Mouse (Mus musculus): ENCODE measurements around the gene Piwil4. TPM values are rescaled to one million over a fixed set of nuclear protein-coding genes. Genes with fewer than 3 reads are reported as not detected.

The Piwil4 gene
- total and polyA plus RNA-seq, 3 experiments: 0.04 to 0.11 TPM; not detected in 1

DNA sequence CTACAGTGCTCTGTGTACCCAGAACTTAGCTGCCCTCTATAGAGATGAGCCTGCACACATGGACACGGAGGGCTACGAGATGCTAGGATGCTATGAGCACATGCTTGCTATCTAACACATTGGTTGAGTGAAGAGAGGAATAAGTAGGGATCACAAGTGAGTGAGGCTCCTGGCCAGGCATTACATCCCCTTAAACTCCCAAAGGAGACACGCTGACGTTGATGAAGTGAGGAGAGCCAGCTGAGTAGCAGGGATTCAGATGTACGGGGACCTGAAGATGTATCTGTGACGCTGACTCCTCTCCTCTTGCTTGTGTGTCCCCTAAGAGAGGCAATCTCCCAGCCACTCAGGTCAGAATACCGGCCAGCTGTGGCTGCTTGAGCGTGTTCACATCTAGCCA is 92.7 kb downstream of the Piwil4 start:
- peaks cover 3% of the 10 kb centered on the region for H3K9me3 ChIP-seq (replicated peaks; ENCODE audit: low read length)
- H3K4me2 ChIP-seq (ENCODE audit: insufficient read depth, low read depth, poor library complexity, severe bottlenecking): no peak overlapping the region
- no peak overlapping the region for H3K9ac ChIP-seq (ENCODE audit: insufficient read depth, low read depth)
- TF ChIP-seq UBTF (IDR thresholded peaks at IDR 0.05; ENCODE audit: low read depth, low read length): no peak
- TF ChIP-seq ETS1 (conservative IDR thresholded peaks at IDR 0.05; ENCODE audit: low read depth, low read length): no peak
- TF ChIP-seq MAFK (IDR thresholded peaks at IDR 0.05; ENCODE audit: insufficient replicate concordance, low read length): no peak
- TF ChIP-seq POLR2A (IDR thresholded peaks at IDR 0.05; ENCODE audit: low read depth, low read length): no peak
- no peak for TF ChIP-seq ZMIZ1 (IDR thresholded peaks at IDR 0.05; ENCODE audit: low read depth, low read length)
- TF ChIP-seq TCF12 (IDR thresholded peaks at IDR 0.05; ENCODE audit: low read depth, low read length): no peak
- TF ChIP-seq TBP (conservative IDR thresholded peaks at IDR 0.05; ENCODE audit: low read depth, low read length): no peak
- no peak for TF ChIP-seq EP300 (IDR thresholded peaks at IDR 0.05; ENCODE audit: low read length)
- TF ChIP-seq ELF1 (IDR thresholded peaks at IDR 0.05; ENCODE audit: low read depth, low read length): no peak
- TF ChIP-seq NRF1 (IDR thresholded peaks at IDR 0.05; ENCODE audit: low read depth, low read length): no peak
- no peak for TF ChIP-seq SIN3A (IDR thresholded peaks at IDR 0.05; ENCODE audit: low read length)
- TF ChIP-seq USF1 (IDR thresholded peaks at IDR 0.05; ENCODE audit: low read depth, low read length): no peak
- no peak for TF ChIP-seq MAZ (IDR thresholded peaks at IDR 0.05; ENCODE audit: low read depth, low read length)
- TF ChIP-seq JUND (conservative IDR thresholded peaks at IDR 0.05; ENCODE audit: low read depth, low read length): no peak
- TF ChIP-seq CHD1 (IDR thresholded peaks at IDR 0.05; ENCODE audit: low read depth, low read length): no peak
- no peak for TF ChIP-seq CHD2 (IDR thresholded peaks at IDR 0.05; ENCODE audit: low read length)
- no peak for TF ChIP-seq HCFC1 (IDR thresholded peaks at IDR 0.05; ENCODE audit: low read depth, low read length)
- no peak for TF ChIP-seq MYC (IDR thresholded peaks at IDR 0.05; ENCODE audit: low read depth, low read length)
- no peak for TF ChIP-seq MXI1 (IDR thresholded peaks at IDR 0.05; ENCODE audit: low read depth, low read length)
- no peak for TF ChIP-seq MEF2A (IDR thresholded peaks at IDR 0.05; ENCODE audit: borderline replicate concordance, low read depth, low read length)
- H3K79me2 ChIP-seq (replicated peaks; ENCODE audit: control insufficient read depth, extremely low read depth, insufficient read depth, poor library complexity, severe bottlenecking): no peaks in the 10 kb centered on the region
- dilution Hi-C loops (cut with MboI; ENCODE audit: extremely low pct_ligation_motif_present, extremely low pct_unique_long_range_greater_than_20kb, low sequenced_read_pairs) (no loop called here), in situ Hi-C loops (cut with MboI; ENCODE audit: low pct_ligation_motif_present, low pct_unique_long_range_greater_than_20kb, low sequenced_read_pairs) (no loop called here)
- H3K27ac ChIP-seq (ENCODE audit: insufficient read depth, low read depth): no peak overlapping the region
- DNase-seq (ENCODE audit: extremely low read depth): no peak
- H3K36me3 ChIP-seq (replicated peaks in 1 of 2; ENCODE audit: control insufficient read depth in 1 of 2, insufficient read depth in 1 of 2, low read length in 1 of 2): no peaks in the 10 kb centered on the region
- no peak overlapping the region for H3K4me3 ChIP-seq (replicated peaks in 1 of 3; ENCODE audit: low read depth in 2 of 3, low read length in 2 of 3, poor library complexity in 1 of 3)
- no peaks in the 10 kb centered on the region for H3K27me3 ChIP-seq (replicated peaks)
- H3K4me1 ChIP-seq (ENCODE audit: control insufficient read depth in 1 of 2, insufficient read depth in 2 of 2): peaks cover 8% of the 10 kb centered on the region in 2 experiments

DNA sequence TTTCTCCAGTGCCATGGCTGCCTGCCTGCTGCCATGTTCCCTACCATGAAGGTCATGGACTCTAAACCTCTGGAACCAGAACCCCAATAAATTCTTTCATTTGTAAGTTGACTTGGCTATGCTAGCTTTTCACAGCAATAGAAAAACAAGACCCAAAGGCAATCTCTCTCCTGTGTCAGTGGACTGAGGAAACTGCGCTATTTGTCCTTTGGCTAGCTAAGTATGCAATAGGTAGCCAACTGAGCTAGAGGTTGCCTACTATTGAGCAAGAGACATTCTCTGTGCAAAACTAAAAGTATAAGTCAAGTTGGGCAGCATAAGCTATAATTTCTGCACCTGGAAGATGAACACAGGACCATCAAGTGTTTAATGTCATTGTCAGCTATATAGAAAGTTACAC is 93.9 kb downstream of the Piwil4 start:
- no peak for DNase-seq (ENCODE audit: extremely low read depth)
- dilution Hi-C loops (cut with MboI; ENCODE audit: extremely low pct_ligation_motif_present, extremely low pct_unique_long_range_greater_than_20kb, low sequenced_read_pairs) (no loop called here), in situ Hi-C loops (cut with MboI; ENCODE audit: low pct_ligation_motif_present, low pct_unique_long_range_greater_than_20kb, low sequenced_read_pairs) (no loop called here)
- no peaks in the 10 kb centered on the region for H3K36me3 ChIP-seq (replicated peaks in 1 of 2; ENCODE audit: control insufficient read depth in 1 of 2, insufficient read depth in 1 of 2, low read length in 1 of 2)
- no peaks in the 10 kb centered on the region for H3K79me2 ChIP-seq (replicated peaks; ENCODE audit: control insufficient read depth, extremely low read depth, insufficient read depth, poor library complexity, severe bottlenecking)
- no peaks in the 10 kb centered on the region for H3K27me3 ChIP-seq (replicated peaks)
- no peak overlapping the region for H3K9ac ChIP-seq (ENCODE audit: insufficient read depth, low read depth)
- no peak overlapping the region for H3K4me2 ChIP-seq (ENCODE audit: insufficient read depth, low read depth, poor library complexity, severe bottlenecking)
- H3K4me1 ChIP-seq (ENCODE audit: control insufficient read depth in 1 of 2, insufficient read depth in 2 of 2): peaks cover 19 to 20% of the 10 kb centered on the region in 2 experiments
- H3K27ac ChIP-seq (ENCODE audit: insufficient read depth, low read depth): no peak overlapping the region
- peaks cover 3% of the 10 kb centered on the region for H3K9me3 ChIP-seq (replicated peaks; ENCODE audit: low read length)
- no peak overlapping the region for H3K4me3 ChIP-seq (replicated peaks in 1 of 3; ENCODE audit: low read depth in 2 of 3, low read length in 2 of 3, poor library complexity in 1 of 3)
- TF ChIP-seq MAFK (IDR thresholded peaks at IDR 0.05; ENCODE audit: insufficient replicate concordance, low read length): no peak

Other genes starting within 250 kb of the Piwil4 start
- gene Kdm4d, start 240.3 kb downstream of the Piwil4 start, total RNA-seq (2012; rRNA removed): 0.08 and 0.21 TPM in 2 replicates
- gene Kdm4d, start 240.3 kb downstream of the Piwil4 start, total RNA-seq (2014; rRNA removed): 0.27 and 0.28 TPM in 2 replicates
- 0.30 and 0.37 TPM in 2 replicates for gene Kdm4d, start 240.3 kb downstream of the Piwil4 start, polyA plus RNA-seq (2012; ENCODE audit: insufficient read length, low read depth)
- 107 and 125 TPM in 2 replicates for gene Cwc15, start 240.1 kb downstream of the Piwil4 start, total RNA-seq (2012; rRNA removed)
- gene Cwc15, start 240.1 kb downstream of the Piwil4 start, total RNA-seq (2014; rRNA removed): 190 and 230 TPM in 2 replicates
- 221 and 276 TPM in 2 replicates for gene Cwc15, start 240.1 kb downstream of the Piwil4 start, polyA plus RNA-seq (2012; ENCODE audit: insufficient read length, low read depth)
- gene Amotl1, start 95.7 kb downstream of the Piwil4 start, total RNA-seq (2012; rRNA removed): 0.80 and 0.93 TPM in 2 replicates
- 1.2 and 1.5 TPM in 2 replicates for gene Amotl1, start 95.7 kb downstream of the Piwil4 start, total RNA-seq (2014; rRNA removed)
- 2.7 and 3.3 TPM in 2 replicates for gene Amotl1, start 95.7 kb downstream of the Piwil4 start, polyA plus RNA-seq (2012; ENCODE audit: insufficient read length, low read depth)
- not detected in 2 replicates for gene Fut4, start 11.7 kb upstream of the Piwil4 start, total RNA-seq (2012; rRNA removed)
- not detected in 2 replicates for gene Fut4, start 11.7 kb upstream of the Piwil4 start, total RNA-seq (2014; rRNA removed)
- gene Fut4, start 11.7 kb upstream of the Piwil4 start, polyA plus RNA-seq (2012; ENCODE audit: insufficient read length, low read depth): not detected in 2 replicates
- not detected in 2 replicates for gene 1700012B09Rik, start 30.3 kb upstream of the Piwil4 start, total RNA-seq (2012; rRNA removed)
- not detected in 2 replicates for gene 1700012B09Rik, start 30.3 kb upstream of the Piwil4 start, total RNA-seq (2014; rRNA removed)
- gene 1700012B09Rik, start 30.3 kb upstream of the Piwil4 start, polyA plus RNA-seq (2012; ENCODE audit: insufficient read length, low read depth): not detected in 2 replicates
- gene Mre11a, start 43.9 kb upstream of the Piwil4 start, total RNA-seq (2012; rRNA removed): 27.7 and 34.8 TPM in 2 replicates
- 45.7 and 51.6 TPM in 2 replicates for gene Mre11a, start 43.9 kb upstream of the Piwil4 start, total RNA-seq (2014; rRNA removed)
- 47.3 and 49.3 TPM in 2 replicates for gene Mre11a, start 43.9 kb upstream of the Piwil4 start, polyA plus RNA-seq (2012; ENCODE audit: insufficient read length, low read depth)
- 33.8 and 34.5 TPM in 2 replicates for gene Ankrd49, start 44.1 kb upstream of the Piwil4 start, total RNA-seq (2012; rRNA removed)
- 62.5 and 72.2 TPM in 2 replicates for gene Ankrd49, start 44.1 kb upstream of the Piwil4 start, total RNA-seq (2014; rRNA removed)
- gene Ankrd49, start 44.1 kb upstream of the Piwil4 start, polyA plus RNA-seq (2012; ENCODE audit: insufficient read length, low read depth): 48.2 and 49.6 TPM in 2 replicates
- gene Gpr83, start 119.5 kb upstream of the Piwil4 start, total RNA-seq (2012; rRNA removed): not detected in 2 replicates
- not detected in 2 replicates for gene Gpr83, start 119.5 kb upstream of the Piwil4 start, total RNA-seq (2014; rRNA removed)
- gene Gpr83, start 119.5 kb upstream of the Piwil4 start, polyA plus RNA-seq (2012; ENCODE audit: insufficient read length, low read depth): not detected in 2 replicates
- not detected in 2 replicates for gene Izumo1r, start 163.2 kb upstream of the Piwil4 start, total RNA-seq (2012; rRNA removed)
- not detected in 2 replicates for gene Izumo1r, start 163.2 kb upstream of the Piwil4 start, total RNA-seq (2014; rRNA removed)
- gene Izumo1r, start 163.2 kb upstream of the Piwil4 start, polyA plus RNA-seq (2012; ENCODE audit: insufficient read length, low read depth): not detected in 2 replicates